Mouse (Mus musculus) layer of hippocampus, adult 18-20 months (tissue): ENCODE results near the gene Ppp1r13l. TPM values are rescaled to one million over a fixed set of nuclear protein-coding genes. Genes with fewer than 3 reads are reported as not detected.

Experiments
- DNase-seq, 2 experiments: peaks; one replicate each; pipeline ENCODE4 v3.0.0; 2022; ENCODE audit warnings: low spot score in 2 of 2
- total RNA-seq, 2 experiments: library from RNA; stranded (reverse); gene quantifications; 2 replicates each; pipeline ENCODE4 v1.2.3; 2021

The Ppp1r13l gene
- total RNA-seq, 2 experiments from 2014 or later, result 6.3 to 7.8 TPM

DNA sequence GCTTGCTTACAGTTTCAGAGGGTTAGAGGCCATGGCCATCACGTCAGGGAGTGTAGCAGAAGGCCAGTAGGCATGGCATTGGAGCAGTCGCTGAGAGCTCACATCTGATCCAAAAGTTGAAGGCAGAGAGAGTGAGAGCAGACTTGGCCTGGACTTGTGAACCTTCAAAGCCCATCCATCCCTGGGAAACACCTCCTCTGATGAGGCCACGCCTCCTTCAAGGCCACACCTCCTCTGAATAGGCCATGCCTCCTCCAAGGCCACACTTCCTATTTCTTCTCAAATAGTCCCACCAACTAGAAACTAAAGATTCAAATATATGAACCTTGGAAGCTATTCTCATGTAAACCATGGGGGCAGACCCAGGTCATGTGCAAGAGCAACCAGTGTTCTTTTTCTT lies 24.0 kb upstream of the Ppp1r13l start:
- DNase-seq, result no peak

DNA sequence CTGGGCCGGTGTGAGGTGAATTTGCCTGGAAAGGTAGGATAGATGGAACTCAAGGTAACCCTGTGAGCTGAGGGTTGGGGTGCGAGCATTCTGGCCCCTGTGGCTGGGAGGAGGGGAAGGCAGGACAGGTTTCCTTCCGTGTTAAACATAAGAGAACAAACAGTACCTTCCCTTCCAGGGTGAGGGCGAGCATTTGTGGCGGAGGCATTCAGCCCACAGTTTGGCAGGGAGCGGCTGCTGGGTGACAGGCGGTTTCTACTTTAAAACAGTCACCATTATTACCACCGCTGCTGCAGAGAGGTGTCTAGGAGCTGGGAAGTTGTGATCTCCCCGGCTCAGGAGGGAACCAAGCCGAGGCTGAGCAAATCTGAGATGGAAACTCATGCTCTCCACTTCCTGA lies 22.4 kb upstream of the Ppp1r13l start:
- peak in 1 of 2 experiments; percentile 70 for DNase-seq

DNA sequence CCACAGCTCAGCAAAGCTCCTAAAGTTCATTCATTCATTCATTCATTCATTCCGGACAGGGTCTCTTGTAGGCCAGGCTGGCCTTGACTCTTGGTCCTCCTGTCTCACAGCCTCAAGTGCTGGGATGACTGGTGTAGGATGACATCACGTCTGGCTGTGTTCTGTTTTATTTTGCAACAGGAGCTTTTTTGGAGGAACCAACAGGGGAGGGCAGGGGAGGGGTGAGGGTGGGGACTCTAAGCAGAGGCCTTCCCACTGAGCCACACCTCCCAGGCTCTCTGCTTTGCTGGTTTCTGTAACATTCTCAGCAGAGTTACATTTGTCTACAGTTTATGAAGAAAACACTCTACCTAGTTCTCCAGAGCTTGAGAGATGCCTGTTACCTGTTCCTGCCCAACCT lies 21.5 kb upstream of the Ppp1r13l start:
- no peak for DNase-seq

DNA sequence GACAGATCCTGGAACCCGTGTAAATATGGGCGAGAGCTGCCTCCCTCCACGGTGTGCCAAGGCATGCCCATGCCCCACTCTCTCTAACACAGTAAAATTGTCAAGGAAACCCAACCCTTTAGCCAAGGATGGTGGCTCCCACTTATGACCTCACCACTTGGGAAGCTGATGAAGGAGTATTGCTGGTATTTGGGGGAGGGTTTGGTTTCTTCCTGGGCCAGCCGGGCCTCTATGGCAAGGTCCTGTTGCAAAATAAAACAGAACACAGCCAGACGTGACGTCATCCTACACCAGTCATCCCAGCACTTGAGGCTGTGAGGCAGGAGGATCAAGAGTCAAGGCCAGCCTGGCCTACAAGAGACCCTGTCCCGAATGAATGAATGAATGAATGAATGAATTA lies 21.0 kb upstream of the Ppp1r13l start:
- DNase-seq, result no peak

DNA sequence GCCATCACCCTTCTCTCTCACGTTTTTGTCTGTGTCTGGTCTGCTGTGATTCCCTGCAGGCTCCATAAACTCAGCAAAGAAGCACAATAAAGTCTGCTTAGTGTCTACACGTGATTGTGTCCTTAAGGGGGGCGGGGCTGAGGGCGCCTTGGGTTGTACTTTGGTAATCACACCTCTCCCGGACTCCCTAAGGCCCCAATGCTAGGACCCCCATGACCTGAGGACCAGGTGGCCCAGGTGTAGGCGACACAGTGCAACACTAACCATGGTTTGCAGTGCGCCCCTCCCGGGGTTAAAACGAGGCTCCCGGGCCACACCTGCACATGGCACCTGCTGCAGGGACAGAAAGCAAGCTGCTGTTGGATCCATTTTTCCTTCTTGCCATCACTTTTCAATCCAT lies 18.3 kb upstream of the Ppp1r13l start:
- no peak for DNase-seq

DNA sequence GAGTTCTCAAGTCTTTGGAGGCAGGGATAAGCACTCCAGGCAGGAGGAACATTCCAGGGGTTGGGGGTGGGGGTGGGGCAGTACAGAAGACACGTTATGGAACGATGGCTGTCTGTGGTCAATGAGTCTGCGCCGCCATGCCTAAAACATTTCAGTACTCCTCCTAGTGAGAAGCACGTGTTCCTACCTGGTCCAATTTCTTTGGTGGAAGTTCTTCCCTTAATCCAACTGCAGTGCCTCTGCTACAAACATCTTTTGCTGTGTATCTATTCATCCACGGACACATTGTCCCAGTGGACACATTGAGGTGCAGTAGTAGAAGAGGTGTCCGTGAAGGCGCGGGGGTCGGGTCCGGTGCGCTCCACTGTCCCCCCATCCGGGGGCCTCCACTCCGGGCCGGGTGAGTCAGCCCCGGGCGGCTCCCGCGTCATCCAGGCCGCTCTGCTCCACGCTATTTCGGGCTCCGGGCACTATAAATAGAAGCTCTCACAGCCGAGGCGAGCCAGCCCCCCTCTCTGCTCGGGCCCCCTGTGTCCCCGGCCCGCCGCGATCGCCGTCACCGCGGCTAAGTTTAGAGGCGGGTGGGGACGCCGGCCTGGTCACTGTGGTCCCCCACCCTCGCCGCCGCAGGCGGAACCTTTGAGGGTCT lies 17.7 kb upstream of the Ppp1r13l start:
- peak in 1 of 2 experiments; percentile 49 for DNase-seq

DNA sequence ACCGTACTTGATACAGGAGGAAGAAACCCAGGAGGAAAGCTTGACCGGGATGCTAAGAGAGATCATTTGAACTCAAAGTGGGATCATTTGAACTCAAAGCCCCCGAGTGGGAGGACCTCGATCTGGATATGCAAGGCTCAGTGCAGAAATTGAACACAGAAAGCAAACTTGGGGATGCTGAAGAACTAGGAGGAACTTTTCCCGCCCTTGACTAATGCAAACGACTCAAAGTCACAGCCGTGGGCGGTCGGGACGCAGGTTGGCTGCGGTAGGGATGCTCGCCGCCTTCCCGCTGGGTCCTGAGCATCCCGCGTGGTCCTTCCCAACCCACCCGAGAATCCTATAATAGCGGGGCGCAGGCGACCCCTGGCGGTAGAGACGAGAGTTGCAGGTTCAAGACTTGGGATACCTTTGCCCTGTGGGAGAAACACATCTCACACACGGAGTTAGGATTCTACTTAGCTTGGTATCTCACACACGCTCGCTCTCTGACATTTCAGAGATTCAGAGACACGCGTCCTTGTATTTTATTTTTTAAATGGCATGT lies 17.0 kb upstream of the Ppp1r13l start:
- peak; percentile 84 to 94 for DNase-seq

DNA sequence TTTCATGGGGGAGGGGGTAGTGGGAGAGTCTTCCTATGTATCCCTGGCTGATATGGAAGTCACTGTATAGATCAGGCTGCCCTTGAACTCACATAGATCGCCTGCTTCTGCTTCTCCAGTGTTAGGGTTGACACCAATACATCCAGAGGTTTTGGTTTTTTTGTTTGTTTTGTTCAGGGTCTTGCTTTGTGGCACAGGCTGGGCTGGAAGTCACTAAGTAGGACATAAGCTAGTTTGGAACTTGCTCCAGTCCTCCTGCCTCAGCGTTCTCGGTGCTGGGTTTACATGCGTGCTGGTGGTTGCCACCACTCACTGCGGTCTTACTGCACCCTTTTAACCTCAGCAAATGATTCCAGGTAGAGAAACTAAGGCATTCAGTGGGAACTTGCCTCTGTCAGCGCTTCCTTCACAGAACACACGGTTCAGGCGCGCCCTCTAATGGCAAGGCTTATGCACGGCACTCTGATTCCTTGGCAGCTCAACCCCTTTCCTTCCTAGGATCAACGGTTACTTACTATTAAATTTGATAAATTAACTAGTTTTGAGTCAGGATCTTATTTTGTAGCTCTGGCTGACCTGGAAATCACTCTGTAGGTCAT lies 16.2 kb upstream of the Ppp1r13l start:
- DNase-seq, result peak in 1 of 2 experiments; percentile 85

DNA sequence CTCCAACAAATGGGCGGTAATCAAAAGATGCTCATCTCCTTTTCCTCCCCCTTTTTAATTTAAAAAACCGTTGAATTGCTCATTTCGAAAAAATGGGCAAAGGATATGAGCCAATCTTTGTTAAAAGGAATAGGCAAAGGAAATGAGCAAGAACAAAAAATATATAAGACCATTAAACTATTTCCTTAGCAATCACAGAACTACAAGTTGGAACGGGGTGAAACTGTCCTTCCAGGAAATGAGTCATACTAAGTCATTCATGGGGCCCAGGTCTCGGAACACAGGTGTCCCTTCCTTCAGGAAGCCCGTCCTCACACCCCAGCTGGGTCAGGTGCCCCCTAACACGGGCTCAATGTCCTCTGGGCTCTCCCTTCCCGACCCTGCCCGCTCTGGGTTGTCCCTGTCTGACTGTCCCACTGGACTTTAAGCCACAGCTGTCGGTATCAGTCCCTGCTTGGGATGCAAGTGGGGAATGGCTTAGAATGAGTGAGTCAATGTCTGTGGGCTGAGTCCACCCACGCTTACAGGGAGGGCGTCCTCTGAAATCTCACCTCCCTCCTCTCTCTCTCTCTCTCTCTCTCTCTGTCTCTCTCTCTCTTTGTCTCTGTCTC lies 15.2 kb upstream of the Ppp1r13l start, which contains the start of gene Ercc1:
Ercc1 (plus strand) TSS at position 542 of the 611 bp plus-strand sequence.
- DNase-seq, result no peak

DNA sequence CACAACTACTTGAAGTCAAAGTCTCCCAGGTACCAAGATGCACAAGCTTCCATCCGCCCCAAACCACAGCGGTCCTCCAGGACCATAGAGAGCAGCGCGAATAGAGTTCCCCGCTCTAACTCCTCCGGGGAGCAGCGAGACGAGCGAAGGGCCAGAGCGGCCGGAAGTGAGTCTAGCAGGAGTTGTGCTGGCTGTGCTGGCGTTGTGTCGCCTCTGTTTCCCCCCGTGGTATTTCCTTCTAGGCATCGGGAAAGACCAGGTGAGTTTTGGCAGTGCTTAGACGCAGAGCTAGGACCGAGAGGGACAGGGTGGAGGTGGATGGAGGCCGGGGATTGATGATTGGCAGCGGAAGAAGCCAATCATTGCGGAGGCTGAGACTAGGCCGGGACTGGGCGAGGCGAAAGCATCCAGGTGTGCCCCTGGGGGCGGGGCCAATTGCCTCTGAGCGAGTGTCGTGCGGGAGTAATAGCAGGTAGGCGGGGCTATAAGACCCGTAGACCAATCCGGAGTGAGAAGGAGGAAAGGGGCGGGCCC lies 14.5 kb upstream of the Ppp1r13l start:
- peak; percentile 94 to 96 for DNase-seq

DNA sequence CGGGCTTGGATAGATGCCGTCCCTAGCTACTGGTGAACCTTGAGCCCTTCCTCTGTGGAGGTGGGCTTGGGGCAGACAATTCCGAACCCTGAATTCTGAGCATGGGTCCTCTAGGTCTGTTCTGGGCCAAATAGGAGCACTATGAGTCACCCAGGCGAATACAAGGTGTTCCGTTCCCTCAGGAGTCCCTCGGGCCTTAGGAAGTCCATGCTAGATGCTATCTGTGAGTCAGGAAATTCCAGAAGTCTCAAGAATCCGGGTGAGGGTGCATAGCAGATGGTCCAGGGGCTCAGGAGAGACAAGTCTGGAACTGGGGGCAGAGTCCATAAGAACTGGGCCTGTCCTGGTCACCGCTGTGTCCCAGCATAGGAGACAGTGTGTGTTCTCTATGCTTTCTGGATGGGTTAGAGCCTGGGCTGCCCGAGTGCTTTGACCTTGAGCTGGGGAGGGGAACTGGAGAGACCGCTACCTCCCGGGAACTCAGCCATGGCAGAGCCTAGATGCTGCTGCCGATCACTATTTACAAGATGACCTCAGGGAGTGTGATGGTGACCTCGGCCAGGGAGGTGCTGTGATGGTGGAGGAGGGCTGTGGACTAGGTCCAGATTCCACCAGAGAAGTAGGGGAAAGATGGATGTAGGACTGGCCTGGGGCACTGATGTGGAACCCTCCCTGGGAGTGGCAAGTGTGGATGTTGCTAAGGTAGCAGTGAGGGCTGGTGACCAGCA lies 10.2 kb upstream of the Ppp1r13l start:
- no peak for DNase-seq

DNA sequence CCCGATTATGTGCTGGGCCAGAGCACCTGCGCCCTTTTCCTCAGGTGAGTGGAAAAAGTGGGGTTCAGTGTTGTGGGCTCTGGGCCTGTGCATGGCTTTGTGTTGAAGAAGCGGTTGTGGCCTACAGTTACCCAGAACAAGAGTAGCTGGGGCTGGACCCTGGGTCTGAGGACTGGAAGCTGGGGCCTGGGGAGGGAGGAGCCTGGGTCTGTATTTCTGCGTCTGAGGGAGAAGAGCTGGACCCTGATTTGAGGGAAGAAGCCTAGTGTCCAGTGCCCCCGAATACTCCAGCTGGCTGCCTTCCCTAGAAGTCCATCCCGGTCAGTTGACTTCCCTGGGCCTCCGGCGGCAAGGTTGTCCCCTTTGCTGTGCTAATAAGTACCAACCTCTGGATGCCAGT lies 9.3 kb upstream of the Ppp1r13l start:
- no peak for DNase-seq

DNA sequence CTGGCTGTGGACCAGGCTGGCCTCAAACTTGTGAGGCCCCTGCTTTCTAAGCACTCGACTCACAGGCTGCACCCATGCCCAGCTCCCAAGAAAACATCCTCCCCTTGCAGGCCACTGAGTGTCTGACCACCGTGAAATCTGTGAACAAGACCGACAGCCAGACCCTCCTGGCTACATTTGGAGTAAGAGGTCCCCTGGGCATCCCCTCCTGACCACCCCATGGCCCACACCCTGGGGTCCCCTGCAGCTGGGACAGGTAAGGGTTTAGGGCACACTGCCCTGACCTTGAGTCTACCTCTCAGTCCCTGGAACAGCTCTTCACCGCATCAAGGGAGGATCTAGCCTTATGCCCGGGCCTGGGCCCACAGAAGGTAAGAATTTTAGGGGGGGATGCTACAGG lies 4.6 kb upstream of the Ppp1r13l start:
- no peak for DNase-seq

DNA sequence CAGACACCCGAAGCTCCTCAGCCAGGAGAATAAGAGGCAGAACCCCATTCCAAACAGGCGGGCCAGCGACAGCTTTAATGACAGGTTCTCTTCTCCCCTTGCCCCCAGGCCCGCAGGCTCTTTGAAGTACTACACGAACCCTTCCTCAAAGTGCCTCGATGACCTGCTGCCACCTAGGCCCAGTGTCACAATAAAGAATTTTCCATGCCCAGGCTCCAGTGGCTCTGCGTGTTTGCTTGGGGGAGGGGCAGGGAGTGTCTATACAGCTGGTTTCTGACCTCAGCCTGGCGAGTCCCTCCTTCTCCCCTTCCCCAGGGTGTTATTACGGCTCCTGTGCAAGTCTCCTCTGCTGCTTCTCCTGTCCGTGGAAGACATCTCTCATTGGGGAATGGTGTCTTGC lies 3.2 kb upstream of the Ppp1r13l start:
- DNase-seq, result no peak

DNA sequence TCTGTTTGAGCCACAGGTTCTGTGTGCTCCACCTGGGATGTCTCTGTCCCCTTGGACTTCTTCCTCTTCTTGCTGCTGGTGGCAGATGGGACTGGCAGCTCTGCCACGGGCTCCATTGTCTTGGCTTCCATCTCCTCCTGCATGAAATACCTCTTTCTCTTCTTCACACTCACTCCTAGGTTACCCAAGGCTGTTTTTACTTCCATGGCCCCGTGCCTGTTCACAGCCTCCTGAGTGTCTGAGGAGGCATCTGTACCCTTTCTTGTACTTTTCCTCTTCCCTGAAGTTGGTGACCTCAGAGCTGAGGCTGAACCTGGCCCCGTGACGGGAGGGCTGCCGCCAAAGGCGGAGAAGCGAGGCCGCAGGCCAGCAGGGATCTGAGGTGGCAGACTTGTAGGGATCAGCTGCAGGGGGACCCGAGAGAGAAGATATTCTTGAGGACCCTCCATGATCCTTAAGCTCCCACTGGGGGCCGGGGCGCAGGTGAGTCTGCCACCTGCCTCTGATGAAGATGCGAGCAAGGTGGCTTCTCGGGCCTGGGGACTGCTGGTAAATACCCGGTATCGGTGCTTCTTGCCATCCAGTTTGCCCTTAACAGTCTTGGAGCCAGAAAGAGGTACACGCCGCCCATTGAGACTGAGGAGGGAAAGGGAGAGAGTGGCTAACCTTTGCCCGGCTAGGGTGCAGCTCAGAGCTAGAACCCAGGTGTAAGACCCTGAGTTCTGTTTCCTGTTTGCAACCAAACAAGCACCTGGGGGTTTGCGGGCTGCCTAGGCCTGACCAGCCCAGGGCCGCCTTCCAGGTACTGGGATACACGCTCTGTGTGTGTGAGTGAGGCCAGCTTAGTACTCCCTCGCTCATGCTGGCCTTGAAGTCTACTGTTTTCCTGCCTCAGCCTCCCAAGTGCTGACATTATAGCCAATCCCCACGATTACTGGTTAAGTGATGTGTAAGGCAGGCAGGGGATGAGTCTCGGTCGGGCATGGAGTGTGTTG lies 1.9 kb upstream of the Ppp1r13l start:
- DNase-seq, result no peak

DNA sequence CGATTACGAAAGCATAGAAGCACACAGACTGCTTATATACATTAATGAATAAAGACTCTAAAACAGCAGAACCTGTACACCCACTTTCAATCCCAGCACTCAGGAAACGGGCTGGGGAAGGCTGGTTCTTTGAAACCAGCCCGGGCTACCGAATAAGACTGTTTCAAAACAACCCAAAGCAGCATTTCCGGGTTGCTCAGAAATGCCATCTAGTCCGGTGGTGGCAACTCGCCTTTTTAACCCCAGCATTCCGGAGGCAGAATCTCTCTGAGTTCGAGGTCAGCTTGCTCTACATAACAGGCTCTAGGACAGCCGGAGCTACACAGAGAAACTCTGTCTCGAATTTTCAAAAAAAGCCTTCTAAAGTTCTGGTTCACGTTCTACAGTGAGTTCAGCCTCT lies 915 bp upstream of the Ppp1r13l start:
- DNase-seq, result no peak

DNA sequence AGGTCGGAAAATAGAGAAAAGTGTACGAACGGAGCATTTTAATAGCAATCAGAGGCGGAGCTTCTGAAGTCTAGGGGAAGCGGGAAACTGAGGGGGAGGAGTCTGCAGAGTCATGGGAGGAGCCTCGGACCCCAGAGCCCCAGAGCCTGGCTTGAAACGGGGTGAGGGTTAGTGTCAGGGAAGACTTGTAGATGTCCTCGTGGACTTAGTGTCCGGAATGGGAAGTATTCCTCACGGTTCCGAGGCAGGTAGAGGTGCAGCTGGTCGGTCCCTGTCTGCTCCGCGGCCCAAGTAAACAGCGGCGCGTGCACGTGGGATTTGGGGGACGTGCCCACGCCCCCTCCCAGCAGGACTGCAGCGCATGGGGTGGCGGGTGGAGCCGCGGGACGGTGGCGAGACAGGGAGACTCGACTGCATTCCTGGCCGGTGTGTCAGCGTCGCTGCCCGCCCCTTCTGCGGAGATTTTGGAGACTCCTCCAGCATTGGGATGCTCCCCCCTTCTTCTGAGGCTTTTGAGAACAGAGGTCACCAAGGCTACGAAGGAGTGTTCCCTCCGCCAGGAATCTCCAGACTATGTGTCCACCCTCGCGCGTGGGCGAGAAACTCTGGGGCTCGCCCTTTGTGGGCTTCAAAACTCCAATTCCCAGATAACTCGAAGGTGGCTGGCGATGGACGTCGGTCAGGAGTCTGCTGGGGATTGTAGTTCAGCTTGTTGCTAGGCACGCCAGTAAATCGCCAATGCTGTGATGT lies 518 bp downstream of the Ppp1r13l start:
- DNase-seq, result peak; percentile 70 to 80

DNA sequence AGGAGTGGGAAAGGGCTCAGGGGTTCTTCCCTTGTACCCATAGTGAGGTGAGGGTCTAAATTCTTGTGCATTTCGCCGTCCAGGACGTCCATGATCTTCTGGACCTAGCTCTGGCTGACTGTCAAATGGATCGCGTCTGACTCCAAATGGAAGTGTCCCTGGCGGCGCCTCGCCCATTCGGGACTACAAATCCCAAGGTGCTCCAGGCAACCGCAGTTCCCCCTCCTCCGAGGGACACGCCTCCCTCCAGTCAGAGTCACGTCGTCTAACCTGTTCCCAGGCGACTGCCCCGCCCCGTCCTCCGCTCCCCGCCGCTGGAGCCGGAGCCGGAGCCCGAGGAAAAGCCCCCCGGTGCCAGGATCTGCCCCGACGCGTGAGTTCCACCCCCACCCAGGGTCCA lies 1.4 kb downstream of the Ppp1r13l start:
- peak; percentile 85 to 93 for DNase-seq

DNA sequence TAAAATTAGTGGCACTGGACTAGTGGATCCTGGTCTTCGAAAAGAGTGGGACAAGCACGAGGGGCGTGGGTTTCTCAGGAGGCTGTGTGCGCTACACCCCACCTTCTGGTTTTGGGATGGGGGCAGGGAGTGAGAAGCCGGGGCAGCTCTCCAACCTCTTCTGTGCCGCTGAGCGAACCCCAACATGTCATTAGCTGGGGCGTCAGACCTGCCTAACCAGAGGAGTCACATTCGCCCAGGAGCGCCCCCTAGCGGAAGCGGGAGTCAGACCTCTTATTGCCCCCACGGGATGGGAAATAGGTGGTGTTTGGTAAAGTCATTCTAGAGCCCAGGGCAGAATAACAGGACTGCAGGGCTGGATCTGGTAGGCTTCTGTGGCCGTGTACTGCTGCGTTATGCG lies 2.2 kb downstream of the Ppp1r13l start:
- DNase-seq, result peak in 1 of 2 experiments; percentile 76

DNA sequence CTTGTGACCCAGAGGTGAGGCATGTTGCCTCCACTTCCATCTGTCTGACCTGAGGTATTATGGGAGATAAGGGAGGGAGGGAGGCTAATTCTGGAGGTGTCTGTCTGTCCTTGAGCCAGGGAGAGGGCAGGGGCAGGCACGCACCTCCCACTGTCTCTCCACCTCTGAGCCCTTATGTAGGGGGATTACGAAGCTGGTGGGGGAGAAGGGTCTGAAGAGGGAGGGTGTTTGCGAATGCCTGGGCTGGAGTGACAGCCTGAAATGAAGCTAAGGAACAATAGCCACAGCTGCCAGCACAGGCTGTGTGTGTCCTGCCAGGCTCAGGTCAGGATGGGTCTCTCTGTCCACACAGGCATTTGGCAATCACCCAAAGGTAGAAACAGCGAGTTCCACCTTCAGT lies 2.7 kb downstream of the Ppp1r13l start:
- no peak for DNase-seq
